Mouse (Mus musculus) myocyte (in vitro differentiated cells): ENCODE measurements around the gene Gbx2.

Source experiments
- E2F4 ChIP-seq: IDR thresholded peaks from one replicate; pipeline ENCODE4 v1.6.1; 2011; ENCODE audit warnings: mild to moderate bottlenecking, control low read depth, moderate library complexity; ENCODE audit not compliant: insufficient read depth
- MYOD1 ChIP-seq, 3 experiments: IDR thresholded peaks; one replicate each; pipeline ENCODE4 v1.6.1; 2011; ENCODE audit warnings: control low read depth in 2 of 3, low read depth in 2 of 3, mild to moderate bottlenecking in 2 of 3, moderate library complexity in 1 of 3; ENCODE audit not compliant: insufficient read length in 2 of 3, control insufficient read depth in 1 of 3
- MYOG ChIP-seq, 3 experiments: IDR thresholded peaks; one replicate each; pipeline ENCODE4 v1.6.1; 2011; ENCODE audit warnings: control low read depth in 2 of 3, low read depth in 2 of 3, mild to moderate bottlenecking in 2 of 3; ENCODE audit not compliant: insufficient read length in 2 of 3, control insufficient read depth in 1 of 3, insufficient read depth in 1 of 3
- POLR2A ChIP-seq: IDR thresholded peaks from one replicate; pipeline ENCODE4 v1.6.1; 2011; ENCODE audit warnings: low read depth, mild to moderate bottlenecking, control low read depth, moderate library complexity; ENCODE audit not compliant: insufficient read length
- POLR2AphosphoS2 ChIP-seq: IDR thresholded peaks from one replicate; pipeline ENCODE4 v1.6.1; 2011; ENCODE audit warnings: low read depth, control low read depth; ENCODE audit not compliant: insufficient read length
- TCF12 ChIP-seq: IDR thresholded peaks from one replicate; pipeline ENCODE4 v1.6.1; 2011; ENCODE audit warnings: mild to moderate bottlenecking, control low read depth; ENCODE audit not compliant: poor library complexity, insufficient read depth, severe bottlenecking
- USF1 ChIP-seq: IDR thresholded peaks from one replicate; pipeline ENCODE4 v1.6.1; 2011; ENCODE audit warnings: low read depth, mild to moderate bottlenecking, control low read depth, moderate library complexity

- TF ChIP-seq POLR2A (no peak), POLR2AphosphoS2 (no peak), USF1 (no peak), TCF12 (no peak), E2F4 (no peak), MYOG (IDR thresholded peaks at IDR 0.05; ENCODE audit: control insufficient read depth in 1 of 3, insufficient read depth in 1 of 3, insufficient read length in 2 of 3, low read depth in 2 of 3) (peak in 1 of 3 experiments; percentile 1), MYOD1 (IDR thresholded peaks at IDR 0.05; ENCODE audit: control insufficient read depth in 1 of 3, insufficient read length in 2 of 3, low read depth in 2 of 3) (no peak)
Measured at GRCm38 (mm10) chr1:89968111-89968851, 37.3 kb upstream of the Gbx2 start.
